Mouse (Mus musculus) C2C12 (cell line): ENCODE data around the gene Drd3.

ENCODE experiments used
- CEBPB ChIP-seq: IDR thresholded peaks from one replicate; pipeline ENCODE4 v1.6.1; 2011; ENCODE audit warnings: low read depth, mild to moderate bottlenecking, control low read depth, moderate library complexity
- CTCF ChIP-seq: IDR thresholded peaks from one replicate; pipeline ENCODE4 v1.5.1; 2011; ENCODE audit not compliant: control insufficient read depth, insufficient read depth, insufficient read length
- FOSL1 ChIP-seq: IDR thresholded peaks from one replicate; pipeline ENCODE4 v1.8.0; 2011; ENCODE audit warnings: mild to moderate bottlenecking, low read length; ENCODE audit not compliant: poor library complexity, insufficient read depth, severe bottlenecking
- MAX ChIP-seq: IDR thresholded peaks from one replicate; pipeline ENCODE4 v1.6.1; 2011; ENCODE audit warnings: mild to moderate bottlenecking, control low read depth
- MYOD1 ChIP-seq: IDR thresholded peaks from one replicate; pipeline ENCODE4 v1.6.1; 2011; ENCODE audit warnings: low read depth; ENCODE audit not compliant: control insufficient read depth, insufficient read length
- MYOG ChIP-seq: IDR thresholded peaks from one replicate; pipeline ENCODE4 v1.6.1; 2011; ENCODE audit not compliant: control insufficient read depth, insufficient read length; ENCODE audit errors: extremely low read depth
- USF1 ChIP-seq: IDR thresholded peaks from one replicate; pipeline ENCODE4 v1.6.1; 2011; ENCODE audit warnings: low read depth, mild to moderate bottlenecking, control low read depth, moderate library complexity

GRCm38 (mm10) chr16:43811402-43811801, 57.6 kb downstream of the Drd3 start:
- TF ChIP-seq CTCF (no peak), MAX (no peak), USF1 (no peak), FOSL1 (no peak), CEBPB (no peak), MYOD1 (no peak), MYOG (no peak)
